Mouse (Mus musculus): ENCODE data around the gene Nr5a1. TPM values are rescaled to one million over a fixed set of nuclear protein-coding genes. Genes with fewer than 3 reads are reported as not detected.
A peak's percentile ranks its signal among the peaks of the same experiment; 100 is the strongest.

The Nr5a1 gene
- total RNA-seq, 1 experiment = 0.13 TPM

DNA sequence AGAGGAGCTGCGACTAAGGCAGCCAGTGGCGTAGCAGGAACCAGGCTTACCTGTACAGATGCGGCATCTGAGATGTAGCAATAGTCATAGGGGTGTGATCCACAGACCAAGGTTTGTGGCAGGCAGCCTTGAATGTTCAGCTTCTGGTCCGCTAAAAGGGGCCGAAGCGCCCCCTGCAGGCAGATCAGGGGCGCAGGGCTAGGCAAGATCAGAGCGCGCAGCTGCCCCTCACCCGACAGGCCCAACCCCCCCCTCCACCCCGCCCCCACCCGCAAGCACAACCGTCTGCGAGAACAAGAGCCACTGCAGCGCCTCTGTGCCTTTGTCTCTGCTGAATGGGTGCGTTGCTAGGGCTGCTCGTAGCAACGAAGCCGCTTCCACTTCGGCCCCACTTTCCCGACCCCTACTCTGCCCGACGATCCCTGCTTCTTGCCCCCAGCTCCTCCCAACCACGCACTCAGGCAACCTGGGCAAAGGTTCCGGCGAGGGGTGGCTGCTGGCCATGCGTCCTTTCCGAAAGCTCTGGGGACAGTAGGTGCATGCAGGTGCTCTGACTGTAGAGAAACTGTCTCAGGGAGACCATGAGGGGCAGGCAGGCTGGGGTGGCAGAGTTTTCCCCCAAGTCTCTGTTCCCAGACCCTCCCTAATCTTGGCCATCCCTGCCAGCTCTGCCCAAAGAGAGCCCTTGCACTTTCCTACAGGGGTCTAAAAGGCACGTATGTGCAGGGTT lies 25.4 kb downstream of the Nr5a1 start:
- in situ Hi-C loops (cut with MboI; ENCODE audit: low sequenced_read_pairs in 2 of 2, unreplicated experiment in 2 of 2) = no loop called here
- TF ChIP-seq ZC3H11A (IDR thresholded peaks at IDR 0.05; ENCODE audit: borderline replicate concordance, low read depth, low read length) (no peak; the same call in 1 of the 2 replicates), CHD2 (IDR thresholded peaks at IDR 0.05; ENCODE audit: low read depth, low read length) (peak; percentile 63; the same call in 1 of the 2 replicates), HCFC1 (IDR thresholded peaks at IDR 0.05; ENCODE audit: borderline replicate concordance, insufficient read depth, low read length) (0 out of 2 replicates have a peak, but pooled peaks have one; percentile 21)
- H3K9ac ChIP-seq (ENCODE audit: insufficient read depth, low read depth, low read length, poor library complexity, severe bottlenecking) = peak overlapping the region; percentile 50
- H3K9me3 ChIP-seq (ENCODE audit: control insufficient read depth, insufficient read depth, low read depth, low read length) = no peaks in the 10 kb centered on the region
- peak; percentile 60 for DNase-seq (ENCODE audit: low read depth, low spot score)
- no peak overlapping the region for H3K27ac ChIP-seq (ENCODE audit: insufficient read depth, low read depth, low read length, poor library complexity, severe bottlenecking)
- H3K36me3 ChIP-seq (ENCODE audit: control insufficient read depth, insufficient read depth, low read length, poor library complexity, severe bottlenecking) = no peaks in the 10 kb centered on the region
- H3K4me1 ChIP-seq (ENCODE audit: control insufficient read depth in 2 of 2, insufficient read depth in 2 of 2, low read length in 2 of 2, poor library complexity in 1 of 2) = no peaks in the 10 kb centered on the region; a peak in 1 of 4 replicates
- peak overlapping the region; percentile 56 to 65 for H3K4me3 ChIP-seq (ENCODE audit: insufficient read depth in 1 of 2, low read depth in 1 of 2, low read length in 2 of 2, poor library complexity in 1 of 2, severe bottlenecking in 1 of 2)

DNA sequence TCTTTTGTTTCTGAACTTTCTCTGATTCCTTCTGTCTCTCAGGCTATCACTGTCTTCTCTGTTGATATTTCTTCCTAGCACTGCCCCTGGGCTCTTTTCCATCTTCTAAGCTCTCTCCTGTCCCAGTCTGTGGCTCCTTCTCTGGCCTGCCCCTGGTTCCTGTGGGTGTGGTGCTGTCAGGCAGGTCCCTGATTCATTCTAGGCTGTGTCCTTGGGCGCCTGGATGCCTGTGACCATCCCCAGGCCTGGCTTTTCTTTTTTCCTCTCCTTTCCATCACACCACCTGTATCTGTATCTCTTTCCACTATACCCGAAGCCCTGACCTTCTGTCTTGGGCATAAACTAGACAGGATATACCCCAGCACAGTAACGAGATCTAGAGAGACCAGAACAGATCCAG lies 28.6 kb downstream of the Nr5a1 start:
- no peak overlapping the region for H3K9ac ChIP-seq (ENCODE audit: insufficient read depth, low read depth, low read length, poor library complexity, severe bottlenecking)
- H3K27ac ChIP-seq (ENCODE audit: insufficient read depth, low read depth, low read length, poor library complexity, severe bottlenecking) = no peak overlapping the region
- no peaks in the 10 kb centered on the region; a peak in 1 of 4 replicates for H3K4me1 ChIP-seq (ENCODE audit: control insufficient read depth in 2 of 2, insufficient read depth in 2 of 2, low read length in 2 of 2, poor library complexity in 1 of 2)
- H3K36me3 ChIP-seq (ENCODE audit: control insufficient read depth, insufficient read depth, low read length, poor library complexity, severe bottlenecking) = no peaks in the 10 kb centered on the region
- TF ChIP-seq ZNF384 (IDR thresholded peaks at IDR 0.05; ENCODE audit: low read depth, low read length) (no peak), ZC3H11A (IDR thresholded peaks at IDR 0.05; ENCODE audit: borderline replicate concordance, low read depth, low read length) (no peak), CHD2 (IDR thresholded peaks at IDR 0.05; ENCODE audit: low read depth, low read length) (no peak), MAFK (IDR thresholded peaks at IDR 0.05; ENCODE audit: insufficient read depth, low read depth, low read length) (no peak), HCFC1 (IDR thresholded peaks at IDR 0.05; ENCODE audit: borderline replicate concordance, insufficient read depth, low read length) (no peak)
- no peaks in the 10 kb centered on the region for H3K9me3 ChIP-seq (ENCODE audit: control insufficient read depth, insufficient read depth, low read depth, low read length)
- in situ Hi-C loops (cut with MboI; ENCODE audit: low sequenced_read_pairs in 2 of 2, unreplicated experiment in 2 of 2) = no loop called here
- no peak for DNase-seq (ENCODE audit: low read depth, low spot score)
- H3K4me3 ChIP-seq (ENCODE audit: insufficient read depth in 1 of 2, low read depth in 1 of 2, low read length in 2 of 2, poor library complexity in 1 of 2, severe bottlenecking in 1 of 2) = no peak overlapping the region

DNA sequence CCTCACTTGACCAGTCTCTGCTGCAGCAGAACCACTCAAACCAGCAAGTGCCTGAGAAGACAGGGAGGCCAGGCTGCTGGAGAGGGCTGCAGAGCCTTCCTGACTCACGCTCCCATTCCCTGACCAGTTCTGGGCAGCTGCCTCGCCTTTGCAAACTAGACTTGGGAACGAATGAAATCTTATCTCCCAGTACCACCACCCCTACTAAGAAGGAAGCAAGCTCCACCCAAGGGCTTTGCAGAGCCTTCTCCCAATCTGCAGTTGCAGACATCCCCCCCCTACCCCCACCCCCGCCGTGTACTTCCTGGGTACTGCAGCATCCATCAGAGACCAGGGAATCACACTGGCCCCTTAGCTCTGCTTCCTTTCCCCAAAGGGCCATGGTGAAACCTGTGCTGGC lies 31.3 kb downstream of the Nr5a1 start:
- H3K9me3 ChIP-seq (ENCODE audit: control insufficient read depth, insufficient read depth, low read depth, low read length) = no peaks in the 10 kb centered on the region
- no peak overlapping the region for H3K27ac ChIP-seq (ENCODE audit: insufficient read depth, low read depth, low read length, poor library complexity, severe bottlenecking)
- DNase-seq (ENCODE audit: low read depth, low spot score) = no peak
- no peaks in the 10 kb centered on the region for H3K4me1 ChIP-seq (ENCODE audit: control insufficient read depth in 2 of 2, insufficient read depth in 2 of 2, low read length in 2 of 2, poor library complexity in 1 of 2)
- H3K4me3 ChIP-seq (ENCODE audit: insufficient read depth in 1 of 2, low read depth in 1 of 2, low read length in 2 of 2, poor library complexity in 1 of 2, severe bottlenecking in 1 of 2) = no peak overlapping the region
- H3K9ac ChIP-seq (ENCODE audit: insufficient read depth, low read depth, low read length, poor library complexity, severe bottlenecking) = no peak overlapping the region
- no peaks in the 10 kb centered on the region for H3K36me3 ChIP-seq (ENCODE audit: control insufficient read depth, insufficient read depth, low read length, poor library complexity, severe bottlenecking)
- in situ Hi-C loops (cut with MboI; ENCODE audit: low sequenced_read_pairs in 2 of 2, unreplicated experiment in 2 of 2) = no loop called here
- TF ChIP-seq MAFK (IDR thresholded peaks at IDR 0.05; ENCODE audit: insufficient read depth, low read depth, low read length) (no peak), ZNF384 (IDR thresholded peaks at IDR 0.05; ENCODE audit: low read depth, low read length) (no peak), CHD2 (IDR thresholded peaks at IDR 0.05; ENCODE audit: low read depth, low read length) (no peak), HCFC1 (IDR thresholded peaks at IDR 0.05; ENCODE audit: borderline replicate concordance, insufficient read depth, low read length) (no peak), ZC3H11A (IDR thresholded peaks at IDR 0.05; ENCODE audit: borderline replicate concordance, low read depth, low read length) (no peak)

DNA sequence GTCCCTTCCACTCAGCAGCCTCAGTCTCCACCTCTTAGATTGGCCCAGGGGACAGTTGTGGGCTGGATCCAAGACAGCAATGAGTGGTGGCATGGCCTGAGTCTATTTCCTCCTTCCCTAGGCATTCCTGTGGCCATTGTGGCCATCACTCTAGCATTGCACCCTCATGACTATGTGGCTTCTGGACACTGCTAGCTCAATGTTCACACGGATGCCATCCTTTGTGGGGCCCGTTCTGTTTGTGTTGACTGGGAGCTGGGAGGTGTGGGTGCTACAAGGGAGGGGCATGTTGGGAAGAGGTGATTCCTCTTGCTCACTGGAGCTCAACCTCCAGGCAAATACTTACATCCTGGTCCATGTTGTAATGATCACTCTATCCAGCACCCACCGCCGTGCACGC lies 32.1 kb downstream of the Nr5a1 start:
- TF ChIP-seq MAFK (IDR thresholded peaks at IDR 0.05; ENCODE audit: insufficient read depth, low read depth, low read length) (no peak), CHD2 (IDR thresholded peaks at IDR 0.05; ENCODE audit: low read depth, low read length) (no peak), ZNF384 (IDR thresholded peaks at IDR 0.05; ENCODE audit: low read depth, low read length) (no peak), HCFC1 (IDR thresholded peaks at IDR 0.05; ENCODE audit: borderline replicate concordance, insufficient read depth, low read length) (no peak), ZC3H11A (IDR thresholded peaks at IDR 0.05; ENCODE audit: borderline replicate concordance, low read depth, low read length) (no peak)
- H3K9ac ChIP-seq (ENCODE audit: insufficient read depth, low read depth, low read length, poor library complexity, severe bottlenecking) = no peak overlapping the region
- H3K4me3 ChIP-seq (ENCODE audit: insufficient read depth in 1 of 2, low read depth in 1 of 2, low read length in 2 of 2, poor library complexity in 1 of 2, severe bottlenecking in 1 of 2) = no peak overlapping the region

More for the DNA sequence above, 32.1 kb downstream of the Nr5a1 start:
- in situ Hi-C loops (cut with MboI; ENCODE audit: low sequenced_read_pairs in 2 of 2, unreplicated experiment in 2 of 2) = no loop called here
- no peaks in the 10 kb centered on the region for H3K9me3 ChIP-seq (ENCODE audit: control insufficient read depth, insufficient read depth, low read depth, low read length)
- no peak for DNase-seq (ENCODE audit: low read depth, low spot score)
- H3K4me1 ChIP-seq (ENCODE audit: control insufficient read depth in 2 of 2, insufficient read depth in 2 of 2, low read length in 2 of 2, poor library complexity in 1 of 2) = no peaks in the 10 kb centered on the region
- no peaks in the 10 kb centered on the region for H3K36me3 ChIP-seq (ENCODE audit: control insufficient read depth, insufficient read depth, low read length, poor library complexity, severe bottlenecking)
- no peak overlapping the region for H3K27ac ChIP-seq (ENCODE audit: insufficient read depth, low read depth, low read length, poor library complexity, severe bottlenecking)
